8 mouse cellular contexts compared by ENCODE assay signal in genomic region chr17:86337076-86337475, GRCm38 (mm10).
DNase-seq lines count a peak whose midpoint lies in the region; ATAC-seq lines count a peak whose summit lies in the region.

No protein-coding gene starts in this region.

- no peak overlapping the region for H3K4me3 ChIP-seq in liver, embryonic 16.5 days (ENCODE audit: low read depth, low read length)
- no peak overlapping the region for H3K4me3 ChIP-seq in midbrain, embryonic 10.5 days

- H3K4me2 ChIP-seq in liver, embryonic 16.5 days (ENCODE audit: low read depth, low read length), result no peak overlapping the region

- no peaks in the 10 kb centered on the region for H3K4me1 ChIP-seq in liver, embryonic 16.5 days (ENCODE audit: control insufficient read depth, low read depth, low read length)
- H3K4me1 ChIP-seq in midbrain, embryonic 10.5 days, result no peaks in the 10 kb centered on the region

- 34% methylated on average over 3 of the region's 3 CpGs for WGBS in liver, embryonic 16.5 days (ENCODE audit: insufficient replicate concordance)
- 67% methylated on average over 3 of the region's 3 CpGs for WGBS in midbrain, embryonic 10.5 days

- H3K27ac ChIP-seq in liver, embryonic 16.5 days (ENCODE audit: low read length), result no peak overlapping the region
- H3K27ac ChIP-seq in midbrain, embryonic 10.5 days (replicated peaks), result no peak overlapping the region

- ATAC-seq in granulocyte monocyte progenitor cell, adult 5-6 weeks (replicated peaks; ENCODE audit: poor library complexity, severe bottlenecking), result peak; percentile 95
- ATAC-seq in liver, embryonic 16.5 days (ENCODE audit: low read depth), result peak; percentile 37; the same call in 1 of the 2 replicates

- peak; percentile 30 to 60 for DNase-seq in adrenal gland, adult (ENCODE audit: inconsistent age in 2 of 2, low spot score in 1 of 2)
- no peak for DNase-seq in adrenal gland, postnatal 4 days (ENCODE audit: low spot score in 2 of 2)
- DNase-seq in spleen, postnatal 14 days (ENCODE audit: low spot score in 2 of 2), result peak; percentile 33 to 53
- DNase-seq in midbrain, embryonic 10.5 days (ENCODE audit: low spot score), result no peak
- no peak for DNase-seq in right cerebral cortex, postnatal 25 days
- DNase-seq in left cerebral cortex, adult 8-10 months (ENCODE audit: low spot score in 2 of 2), result no peak

- H3K9ac ChIP-seq in liver, embryonic 16.5 days (ENCODE audit: low read depth, low read length), result no peak overlapping the region

- no peaks in the 10 kb centered on the region for H3K27me3 ChIP-seq in liver, embryonic 16.5 days (ENCODE audit: control insufficient read depth, insufficient read depth, low read depth, low read length)
- H3K27me3 ChIP-seq in midbrain, embryonic 10.5 days (ENCODE audit: low read depth, poor library complexity, severe bottlenecking), result no peaks in the 10 kb centered on the region

- no peaks in the 10 kb centered on the region for H3K36me3 ChIP-seq in liver, embryonic 16.5 days (ENCODE audit: control insufficient read depth, insufficient read depth)
- H3K36me3 ChIP-seq in midbrain, embryonic 10.5 days, result no peaks in the 10 kb centered on the region

- H3K9me3 ChIP-seq in liver, embryonic 16.5 days (replicated peaks; ENCODE audit: control insufficient read depth, low read length), result no peaks in the 10 kb centered on the region
- no peaks in the 10 kb centered on the region for H3K9me3 ChIP-seq in midbrain, embryonic 10.5 days (replicated peaks)

Comparison
In these comparisons a context has a peak if more than half of its experiments do, and no peak if none do; other contexts are left out.
1. DNase-seq: peak in adrenal gland, adult (2 of 2) and spleen, postnatal 14 days (2 of 2); none in adrenal gland, postnatal 4 days (0 of 2), midbrain, embryonic 10.5 days (single experiment), right cerebral cortex, postnatal 25 days (single experiment) and left cerebral cortex, adult 8-10 months (0 of 2).